Mouse (Mus musculus): ENCODE results near the gene Armc6.

GRCm38 (mm10) chr8:70282603-70283135 is 48.4 kb upstream of the Armc6 start, which contains the start of gene Homer3:
- TF ChIP-seq CTCF (IDR thresholded peaks at IDR 0.05; ENCODE audit: control insufficient read depth, insufficient read depth, insufficient read length), result peak; percentile 94
- TF ChIP-seq USF1 (IDR thresholded peaks at IDR 0.05; ENCODE audit: low read depth), result no peak
